Mouse (Mus musculus): ENCODE measurements around the gene Filip1l.

Filip1l gene

GRCm38 (mm10) chr16:57484043-57484795 lies 131.3 kb downstream of the Filip1l start:
- no peak for DNase-seq (ENCODE audit: low read depth)

GRCm38 (mm10) chr16:57485265-57485664 lies 132.4 kb downstream of the Filip1l start:
- DNase-seq (ENCODE audit: low read depth): no peak

GRCm38 (mm10) chr16:57486266-57486665 lies 133.4 kb downstream of the Filip1l start:
- DNase-seq (ENCODE audit: low read depth): no peak

GRCm38 (mm10) chr16:57488661-57489060 lies 135.8 kb downstream of the Filip1l start:
- DNase-seq (ENCODE audit: low read depth): no peak

GRCm38 (mm10) chr16:57490691-57491090 lies 137.8 kb downstream of the Filip1l start:
- DNase-seq (ENCODE audit: low read depth): no peak

GRCm38 (mm10) chr16:57491853-57492252 lies 139.0 kb downstream of the Filip1l start:
- DNase-seq (ENCODE audit: low read depth): no peak

- no peak for DNase-seq (ENCODE audit: low read depth)
Measured at GRCm38 (mm10) chr16:57495476-57496203, 142.7 kb downstream of the Filip1l start.

GRCm38 (mm10) chr16:57496437-57497173 lies 143.7 kb downstream of the Filip1l start:
- no peak for DNase-seq (ENCODE audit: low read depth)

GRCm38 (mm10) chr16:57500851-57501250 lies 148.0 kb downstream of the Filip1l start:
- DNase-seq (ENCODE audit: low read depth): peak; percentile 90

GRCm38 (mm10) chr16:57502230-57502629 lies 149.3 kb downstream of the Filip1l start:
- DNase-seq (ENCODE audit: low read depth): peak; percentile 43

- no peak for DNase-seq (ENCODE audit: low read depth)
Measured at GRCm38 (mm10) chr16:57502761-57503160, 149.9 kb downstream of the Filip1l start.

GRCm38 (mm10) chr16:57504728-57505127 lies 151.8 kb downstream of the Filip1l start:
- DNase-seq (ENCODE audit: low read depth): no peak

GRCm38 (mm10) chr16:57506133-57506532 lies 153.2 kb downstream of the Filip1l start:
- no peak for DNase-seq (ENCODE audit: low read depth)

- no peak for DNase-seq (ENCODE audit: low read depth)
Measured at GRCm38 (mm10) chr16:57508351-57508750, 155.5 kb downstream of the Filip1l start.

GRCm38 (mm10) chr16:57509099-57509498 lies 156.2 kb downstream of the Filip1l start:
- DNase-seq (ENCODE audit: low read depth): peak; percentile 46

- no peak for DNase-seq (ENCODE audit: low read depth)
Measured at GRCm38 (mm10) chr16:57513562-57513961, 160.7 kb downstream of the Filip1l start.

GRCm38 (mm10) chr16:57514371-57514770 lies 161.5 kb downstream of the Filip1l start:
- DNase-seq (ENCODE audit: low read depth): no peak

- no peak for DNase-seq (ENCODE audit: low read depth)
Measured at GRCm38 (mm10) chr16:57515636-57516035, 162.7 kb downstream of the Filip1l start.

GRCm38 (mm10) chr16:57525046-57525445 lies 172.2 kb downstream of the Filip1l start:
- no peak for DNase-seq (ENCODE audit: low read depth)

- no peak for DNase-seq (ENCODE audit: low read depth)
Measured at GRCm38 (mm10) chr16:57525476-57525875, 172.6 kb downstream of the Filip1l start.

- peak; percentile 80 for DNase-seq (ENCODE audit: low read depth)
Measured at GRCm38 (mm10) chr16:57526893-57527292, 174.0 kb downstream of the Filip1l start.

GRCm38 (mm10) chr16:57528457-57528856 lies 175.6 kb downstream of the Filip1l start:
- DNase-seq (ENCODE audit: low read depth): no peak

GRCm38 (mm10) chr16:57530547-57530946 lies 177.7 kb downstream of the Filip1l start:
- DNase-seq (ENCODE audit: low read depth): peak; percentile 42

Measured in 416B (cell line).